Mouse (Mus musculus) kidney, embryonic 16.5 days (tissue): ENCODE results near the gene Nptxr. TPM values are rescaled to one million over a fixed set of nuclear protein-coding genes. Genes with fewer than 3 reads are reported as not detected.
"Not testable (repeated sequence)": the region's sequence is repeated elsewhere in the genome, so short reads cannot be mapped to it uniquely, and the experiment has no call there.

ENCODE experiments used
- ATAC-seq: fragments of 200-750 bp; cut with Nextera tagmentation; 2 replicates; pipeline ENCODE4 v1.8.0; 2017; ENCODE audit warnings: moderate TSS enrichment; ENCODE audit not compliant: low FRiP score, low TSS enrichment
- H3K27ac ChIP-seq: fragments of 300-500 bp; sonication (generic); 2 replicates; pipeline ENCODE4 v1.5.1; 2014; ENCODE audit warnings: low read length
- H3K27me3 ChIP-seq: fragments of 300-500 bp; sonication (generic); 2 replicates; pipeline ENCODE4 v1.6.1; 2014; ENCODE audit warnings: low read length, control low read depth, mixed read lengths; ENCODE audit not compliant: insufficient read depth
- H3K36me3 ChIP-seq: fragments of 300-500 bp; sonication (generic); 2 replicates; pipeline ENCODE4 v1.6.1; 2014; ENCODE audit warnings: low read length, control low read depth, mixed read lengths; ENCODE audit not compliant: insufficient read depth
- H3K4me1 ChIP-seq: fragments of 300-500 bp; sonication (generic); 2 replicates; pipeline ENCODE4 v1.6.1; 2014; ENCODE audit warnings: low read length, control low read depth, mixed read lengths; ENCODE audit not compliant: insufficient read depth
- H3K4me2 ChIP-seq: fragments of 300-500 bp; sonication (generic); replicated peaks from 2 replicates; pipeline ENCODE4 v1.6.1; 2014; ENCODE audit warnings: low read depth, low read length
- H3K4me3 ChIP-seq: fragments of 300-500 bp; sonication (generic); 2 replicates; pipeline ENCODE4 v1.5.1; 2014; ENCODE audit warnings: mild to moderate bottlenecking, low read length
- H3K9ac ChIP-seq: fragments of 300-500 bp; sonication (generic); replicated peaks from 2 replicates; pipeline ENCODE4 v1.6.1; 2014; ENCODE audit warnings: low read length
- H3K9me3 ChIP-seq: fragments of 300-500 bp; sonication (generic); 2 replicates; pipeline ENCODE4 v1.6.1; 2016; ENCODE audit warnings: low read length, control low read depth
- WGBS: fragments of 180-500 bp; shearing (Covaris S2); extraction: QIAGEN DNeasy Blood & Tissue Kit; methylation state at CpG from one replicate; pipeline ENCODE4 v1.1.7; 2014; 5-methylcytosine and 5-hydroxymethylcytosine counted together
- polyA plus RNA-seq: library from polyadenylated mRNA; unstranded; fragments of >200 nt; fragmentation: Nextera tagmentation; extraction: Ambion mirVana; gene quantifications from 2 replicates; pipeline ENCODE4 v1.2.1, GENCODE M21; 2015

Gene Nptxr
- polyA plus RNA-seq, 1 experiment from 2014 or later, result 1.9 TPM

- no peak overlapping the region for H3K4me3 ChIP-seq
- no peak overlapping the region for H3K9ac ChIP-seq
- peaks cover 24% of the 10 kb centered on the region for H3K36me3 ChIP-seq
- H3K9me3 ChIP-seq, result 0 out of 2 replicates have a peak, but pooled peaks cover 1% of the 10 kb centered on the region
- no peaks in the 10 kb centered on the region for H3K27me3 ChIP-seq
- no peak for ATAC-seq
- no peak overlapping the region for H3K4me2 ChIP-seq
- WGBS, result 66% methylated on average over 19 of the region's 19 CpGs
- H3K4me1 ChIP-seq, result peaks cover 24% of the 10 kb centered on the region
- no peak overlapping the region for H3K27ac ChIP-seq
These were observed 19.2 kb upstream of the Nptxr start for GRCm38 (mm10) chr15:79823588-79824280.

- Histone ChIP-seq H3K4me1 (peaks cover 15% of the 10 kb centered on the region; the same call in 1 of the 2 replicates), H3K9me3 (0 out of 2 replicates have a peak, but pooled peaks cover 6% of the 10 kb centered on the region), H3K9ac (no peak overlapping the region), H3K4me2 (no peak overlapping the region), H3K27ac (no peak overlapping the region), H3K4me3 (no peak overlapping the region), H3K36me3 (peaks cover 14% of the 10 kb centered on the region), H3K27me3 (no peaks in the 10 kb centered on the region)
- ATAC-seq, result no peak
- 51% methylated on average over 13 of the region's 13 CpGs for WGBS
These were observed 18.0 kb upstream of the Nptxr start for GRCm38 (mm10) chr15:79822265-79823199.

DNA sequence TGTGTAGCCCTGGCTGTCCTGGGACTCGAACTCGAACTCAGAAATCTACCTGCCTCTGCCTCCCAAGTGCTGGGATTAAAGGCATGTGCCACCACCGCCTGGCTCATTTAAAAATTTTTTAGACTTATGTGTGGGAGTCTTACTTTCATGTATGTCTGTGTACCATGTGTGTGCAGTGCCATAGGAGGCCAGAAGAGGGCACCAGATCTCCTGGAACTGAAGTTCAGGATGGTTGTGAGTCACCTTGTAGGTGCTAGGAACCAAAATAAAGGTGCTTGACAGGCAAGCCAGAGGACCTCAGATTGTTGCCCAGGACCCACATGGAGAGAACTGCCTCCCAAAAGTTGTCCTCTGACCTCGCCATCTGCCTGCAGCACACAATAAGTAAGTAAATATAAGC is 13.8 kb upstream of the Nptxr start:
- Histone ChIP-seq H3K27me3 (no peaks in the 10 kb centered on the region), H3K9ac (no peak overlapping the region), H3K27ac (no peak overlapping the region), H3K4me2 (no peak overlapping the region), H3K4me3 (no peak overlapping the region), H3K9me3 (0 out of 2 replicates have a peak, but pooled peaks cover 6% of the 10 kb centered on the region), H3K4me1 (peaks cover 6% of the 10 kb centered on the region; the same call in 1 of the 2 replicates), H3K36me3 (peaks cover 2% of the 10 kb centered on the region; the same call in 1 of the 2 replicates)
- WGBS, result 85% methylated on average over 4 of the region's 4 CpGs
- ATAC-seq, result no peak

DNA sequence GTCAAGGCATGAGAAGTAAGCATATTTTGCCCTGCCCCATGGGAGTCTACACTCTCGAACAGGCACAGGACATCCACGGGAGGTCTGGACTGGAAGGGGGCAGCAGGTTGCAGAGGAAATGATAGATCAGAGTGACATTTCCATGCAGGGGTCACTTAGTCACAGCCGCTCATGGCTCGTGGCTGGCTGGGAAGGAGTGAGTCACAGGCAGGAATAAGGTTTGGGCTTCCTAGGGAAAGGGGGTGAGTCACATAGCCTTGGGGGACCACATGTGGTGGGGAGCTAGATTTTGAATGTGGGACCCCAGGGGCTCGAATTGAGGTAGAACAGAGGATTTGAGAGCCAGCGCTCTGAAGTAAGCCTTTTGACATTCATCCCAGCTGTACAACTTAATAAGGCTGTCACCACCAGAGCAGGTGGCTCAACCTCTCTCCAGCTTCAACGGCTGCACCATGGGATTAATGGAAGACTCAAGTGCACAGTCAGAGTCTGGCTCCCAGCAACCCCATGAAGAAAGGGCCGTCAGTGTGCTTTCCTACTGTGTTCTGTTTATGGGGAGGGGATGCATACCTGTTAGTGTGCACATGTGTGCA is 9.2 kb upstream of the Nptxr start:
- H3K4me3 ChIP-seq, result no peak overlapping the region
- H3K4me2 ChIP-seq, result no peak overlapping the region
- WGBS, result 47% methylated on average over 8 of the region's 8 CpGs
- no peaks in the 10 kb centered on the region for H3K36me3 ChIP-seq
- H3K27me3 ChIP-seq, result no peaks in the 10 kb centered on the region
- no peak for ATAC-seq
- no peak overlapping the region for H3K9ac ChIP-seq
- H3K9me3 ChIP-seq, result 0 out of 2 replicates have a peak, but pooled peaks cover 5% of the 10 kb centered on the region
- H3K27ac ChIP-seq, result no peak overlapping the region
- no peaks in the 10 kb centered on the region for H3K4me1 ChIP-seq

- not testable (repeated sequence) for H3K36me3 ChIP-seq, H3K4me1 ChIP-seq, H3K4me3 ChIP-seq, H3K27ac ChIP-seq, H3K9ac ChIP-seq, H3K9me3 ChIP-seq, H3K4me2 ChIP-seq, H3K27me3 ChIP-seq, ATAC-seq
- 84% methylated on average over 2 of the region's 2 CpGs for WGBS
These were observed 8.3 kb upstream of the Nptxr start for GRCm38 (mm10) chr15:79812840-79813239.

DNA sequence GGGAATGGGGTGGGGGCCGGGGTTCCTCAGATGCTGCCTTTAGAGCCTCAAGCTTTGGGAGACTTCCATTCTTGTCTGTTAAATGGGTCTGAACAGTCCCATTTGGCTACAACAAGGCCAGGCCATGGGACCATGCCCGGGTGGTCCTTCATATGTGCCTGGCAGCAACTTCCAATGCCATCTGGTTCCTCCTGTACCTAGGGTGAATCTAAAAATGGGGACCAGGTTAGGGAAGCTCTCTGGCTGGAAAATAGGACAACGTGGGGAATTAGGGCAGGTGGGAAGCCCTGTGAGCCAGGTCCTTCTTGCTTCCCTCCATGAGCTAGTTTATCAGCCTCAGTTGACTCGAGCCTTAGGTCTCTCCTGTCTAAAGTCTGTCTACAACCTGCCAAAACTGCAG is 6.4 kb upstream of the Nptxr start:
- no peak for ATAC-seq
- peaks cover 20% of the 10 kb centered on the region for H3K27me3 ChIP-seq

DNA sequence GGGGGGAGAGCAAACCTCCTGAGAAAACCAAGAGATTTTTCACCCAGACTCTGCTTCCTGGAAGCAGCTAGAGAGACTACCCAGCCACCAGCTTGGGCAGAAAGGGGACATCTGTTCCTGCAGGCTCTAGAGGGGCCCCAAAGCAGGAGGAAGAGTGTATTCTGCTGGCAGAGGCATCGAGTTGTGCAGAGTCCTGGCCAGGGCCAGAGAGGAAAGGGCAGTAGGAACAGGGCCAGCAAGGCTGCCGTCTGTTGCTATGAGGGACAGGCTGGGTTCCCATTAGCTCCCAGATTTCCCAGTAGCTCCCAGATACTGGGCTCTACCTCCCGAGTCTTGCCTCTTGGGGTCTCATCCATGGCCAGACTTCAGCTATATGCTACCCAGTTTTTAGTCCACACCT is 5.5 kb upstream of the Nptxr start:
- Histone ChIP-seq H3K4me3 (no peak overlapping the region), H3K4me2 (no peak overlapping the region), H3K9ac (no peak overlapping the region), H3K4me1 (peaks cover 2% of the 10 kb centered on the region), H3K36me3 (no peaks in the 10 kb centered on the region), H3K9me3 (no peaks in the 10 kb centered on the region), H3K27me3 (peaks cover 28% of the 10 kb centered on the region), H3K27ac (no peak overlapping the region)
- ATAC-seq, result no peak
- 51% methylated on average over 3 of the region's 3 CpGs for WGBS

More for the DNA sequence above, 6.4 kb upstream of the Nptxr start:
- Histone ChIP-seq H3K4me1 (no peaks in the 10 kb centered on the region), H3K4me2 (no peak overlapping the region), H3K4me3 (no peak overlapping the region), H3K9me3 (no peaks in the 10 kb centered on the region), H3K9ac (no peak overlapping the region), H3K36me3 (no peaks in the 10 kb centered on the region), H3K27ac (no peak overlapping the region)
- WGBS, result 78% methylated on average over 4 of the region's 4 CpGs

- no peak overlapping the region for H3K9ac ChIP-seq
- H3K4me2 ChIP-seq, result no peak overlapping the region
- no peak overlapping the region for H3K4me3 ChIP-seq
- H3K36me3 ChIP-seq, result no peaks in the 10 kb centered on the region
- no peak overlapping the region for H3K27ac ChIP-seq
- 65% methylated on average over 5 of the region's 5 CpGs for WGBS
- peaks cover 42% of the 10 kb centered on the region for H3K27me3 ChIP-seq
- H3K9me3 ChIP-seq, result no peaks in the 10 kb centered on the region
- H3K4me1 ChIP-seq, result peaks cover 14% of the 10 kb centered on the region
- no peak for ATAC-seq
These were observed 4.1 kb upstream of the Nptxr start for GRCm38 (mm10) chr15:79808658-79809057.

- 33% methylated on average over 5 of the region's 5 CpGs for WGBS
- Histone ChIP-seq H3K27ac (no peak overlapping the region), H3K36me3 (no peaks in the 10 kb centered on the region), H3K4me1 (peaks cover 18% of the 10 kb centered on the region), H3K27me3 (peaks cover 48% of the 10 kb centered on the region), H3K4me2 (no peak overlapping the region), H3K4me3 (no peak overlapping the region), H3K9ac (no peak overlapping the region), H3K9me3 (no peaks in the 10 kb centered on the region)
- no peak for ATAC-seq
These were observed 3.5 kb upstream of the Nptxr start for GRCm38 (mm10) chr15:79808114-79808513.
